Mouse (Mus musculus): ENCODE measurements around the gene Kmt2d.

DNA sequence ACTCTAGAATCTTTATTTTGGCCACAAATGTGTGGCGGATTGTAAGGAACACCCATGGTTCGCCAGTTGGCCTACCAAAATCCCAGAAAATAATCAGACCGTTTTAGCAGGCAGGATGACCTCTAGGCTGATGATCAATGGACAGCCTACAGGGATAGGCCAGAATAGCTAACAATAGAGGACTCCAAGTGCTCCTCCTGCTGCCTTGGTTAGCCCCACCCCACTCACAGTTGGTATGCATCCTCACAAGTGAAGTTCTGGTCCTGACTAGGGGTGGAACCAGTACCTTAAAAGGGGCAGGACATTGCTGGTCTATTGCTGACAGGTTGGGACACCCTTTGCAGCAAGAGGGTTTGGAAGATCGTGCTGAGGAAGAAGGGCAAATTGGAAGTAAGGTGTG is 22.0 kb upstream of the Kmt2d start:
- no peak for TF ChIP-seq CTCF (IDR thresholded peaks at IDR 0.05; ENCODE audit: low read depth)
- no peak for TF ChIP-seq EP300 (IDR thresholded peaks at IDR 0.05; ENCODE audit: low read depth)
